Mouse (Mus musculus): Measurements from ENCODE around the gene Idi2. TPM values are rescaled to one million over a fixed set of nuclear protein-coding genes. Genes with fewer than 3 reads are reported as not detected.

Gene Idi2
- total and polyA plus RNA-seq, 2 experiments, result not detected

GRCm38 (mm10) chr13:8967742-8968141 lies 15.1 kb downstream of the Idi2 start:
- H3K27ac ChIP-seq (replicated peaks; ENCODE audit: insufficient read depth, low read depth, low read length), result no peak overlapping the region
- no peak for DNase-seq (ENCODE audit: extremely low read depth, low read depth, low spot score)
- no peak overlapping the region for H3K9ac ChIP-seq (ENCODE audit: low read depth, low read length)
- whole genome bisulfite sequencing, result 94% methylated on average over 8 of the region's 8 CpGs
- no peaks in the 10 kb centered on the region for H3K79me2 ChIP-seq (ENCODE audit: control insufficient read depth, insufficient read depth, low read length)
- H3K27me3 ChIP-seq (ENCODE audit: control insufficient read depth, insufficient read depth, low read length), result no peaks in the 10 kb centered on the region
- peaks cover 31% of the 10 kb centered on the region for H3K36me3 ChIP-seq (ENCODE audit: control insufficient read depth, insufficient read depth, low read length)
- no peaks in the 10 kb centered on the region for H3K4me1 ChIP-seq (ENCODE audit: control insufficient read depth, insufficient read depth, low read length)
- no peak overlapping the region for H3K4me3 ChIP-seq (ENCODE audit: insufficient read depth, low read depth, low read length)
- no peak for TF ChIP-seq CTCF (IDR thresholded peaks at IDR 0.05; ENCODE audit: low read depth, low read length)
- no peak for TF ChIP-seq POLR2A (IDR thresholded peaks at IDR 0.05; ENCODE audit: extremely low read depth, insufficient read depth, low read length)

- DNase-seq (ENCODE audit: extremely low read depth, low read depth, low spot score), result no peak
- H3K9ac ChIP-seq (ENCODE audit: low read depth, low read length), result no peak overlapping the region
- H3K4me1 ChIP-seq (ENCODE audit: control insufficient read depth, insufficient read depth, low read length), result no peaks in the 10 kb centered on the region
- H3K79me2 ChIP-seq (ENCODE audit: control insufficient read depth, insufficient read depth, low read length), result no peaks in the 10 kb centered on the region
- H3K27me3 ChIP-seq (ENCODE audit: control insufficient read depth, insufficient read depth, low read length), result no peaks in the 10 kb centered on the region
- no peak overlapping the region for H3K27ac ChIP-seq (replicated peaks; ENCODE audit: insufficient read depth, low read depth, low read length)
- no peak overlapping the region for H3K4me3 ChIP-seq (ENCODE audit: insufficient read depth, low read depth, low read length)
- peaks cover 75% of the 10 kb centered on the region for H3K36me3 ChIP-seq (ENCODE audit: control insufficient read depth, insufficient read depth, low read length)
- TF ChIP-seq CTCF (IDR thresholded peaks at IDR 0.05; ENCODE audit: low read depth, low read length) (no peak), POLR2A (IDR thresholded peaks at IDR 0.05; ENCODE audit: extremely low read depth, insufficient read depth, low read length) (no peak)
Measured at GRCm38 (mm10) chr13:8972369-8972768, 19.7 kb downstream of the Idi2 start.

GRCm38 (mm10) chr13:8972972-8973371 lies 20.3 kb downstream of the Idi2 start:
- no peaks in the 10 kb centered on the region for H3K27me3 ChIP-seq (ENCODE audit: control insufficient read depth, insufficient read depth, low read length)
- no peak overlapping the region for H3K27ac ChIP-seq (replicated peaks; ENCODE audit: insufficient read depth, low read depth, low read length)
- peaks cover 79% of the 10 kb centered on the region for H3K36me3 ChIP-seq (ENCODE audit: control insufficient read depth, insufficient read depth, low read length)
- H3K9ac ChIP-seq (ENCODE audit: low read depth, low read length), result no peak overlapping the region
- no peak overlapping the region for H3K4me3 ChIP-seq (ENCODE audit: insufficient read depth, low read depth, low read length)
- no peaks in the 10 kb centered on the region for H3K79me2 ChIP-seq (ENCODE audit: control insufficient read depth, insufficient read depth, low read length)
- DNase-seq (ENCODE audit: extremely low read depth, low read depth, low spot score), result no peak
- no peaks in the 10 kb centered on the region for H3K4me1 ChIP-seq (ENCODE audit: control insufficient read depth, insufficient read depth, low read length)
- 94% methylated on average over 3 of the region's 3 CpGs for WGBS
- no peak for TF ChIP-seq CTCF (IDR thresholded peaks at IDR 0.05; ENCODE audit: low read depth, low read length)
- TF ChIP-seq POLR2A (IDR thresholded peaks at IDR 0.05; ENCODE audit: extremely low read depth, insufficient read depth, low read length), result no peak

GRCm38 (mm10) chr13:8992231-8992630 lies 39.6 kb downstream of the Idi2 start:
- no peaks in the 10 kb centered on the region for H3K27me3 ChIP-seq (ENCODE audit: control insufficient read depth, insufficient read depth, low read length)
- no peak overlapping the region for H3K27ac ChIP-seq (replicated peaks; ENCODE audit: insufficient read depth, low read depth, low read length)
- no peak overlapping the region for H3K9ac ChIP-seq (ENCODE audit: low read depth, low read length)
- peaks cover 31% of the 10 kb centered on the region; the same call in 1 of the 2 replicates for H3K79me2 ChIP-seq (ENCODE audit: control insufficient read depth, insufficient read depth, low read length)
- no peak for DNase-seq (ENCODE audit: extremely low read depth, low read depth, low spot score)
- TF ChIP-seq CTCF (IDR thresholded peaks at IDR 0.05; ENCODE audit: low read depth, low read length) (no peak), POLR2A (IDR thresholded peaks at IDR 0.05; ENCODE audit: extremely low read depth, insufficient read depth, low read length) (no peak)
- no peak overlapping the region for H3K4me3 ChIP-seq (ENCODE audit: insufficient read depth, low read depth, low read length)
- H3K36me3 ChIP-seq (ENCODE audit: control insufficient read depth, insufficient read depth, low read length), result peaks cover 39% of the 10 kb centered on the region
- 96% methylated on average over 6 of the region's 6 CpGs for WGBS
- peaks cover 3% of the 10 kb centered on the region for H3K4me1 ChIP-seq (ENCODE audit: control insufficient read depth, insufficient read depth, low read length)

- Histone ChIP-seq H3K36me3 (ENCODE audit: control insufficient read depth, insufficient read depth, low read length) (peaks cover 14% of the 10 kb centered on the region), H3K27me3 (ENCODE audit: control insufficient read depth, insufficient read depth, low read length) (no peaks in the 10 kb centered on the region), H3K27ac (replicated peaks; ENCODE audit: insufficient read depth, low read depth, low read length) (peak overlapping the region; percentile 67), H3K4me1 (ENCODE audit: control insufficient read depth, insufficient read depth, low read length) (peaks cover 3% of the 10 kb centered on the region), H3K4me3 (ENCODE audit: insufficient read depth, low read depth, low read length) (peak overlapping the region; percentile 95), H3K79me2 (ENCODE audit: control insufficient read depth, insufficient read depth, low read length) (peaks cover 25% of the 10 kb centered on the region; the same call in 1 of the 2 replicates), H3K9ac (ENCODE audit: low read depth, low read length) (peak overlapping the region; percentile 91)
- peak; percentile 37 for DNase-seq (ENCODE audit: extremely low read depth, low read depth, low spot score)
- TF ChIP-seq CTCF (IDR thresholded peaks at IDR 0.05; ENCODE audit: low read depth, low read length) (no peak), POLR2A (IDR thresholded peaks at IDR 0.05; ENCODE audit: extremely low read depth, insufficient read depth, low read length) (no peak)
- WGBS, result under 1% methylated on average over 33 of the region's 33 CpGs
Measured at GRCm38 (mm10) chr13:8995159-8995989, 42.7 kb downstream of the Idi2 start.

Measured in liver, adult 2 months (tissue).